Mouse (Mus musculus): ENCODE data around the gene Wipi2.

Gene Wipi2

DNA sequence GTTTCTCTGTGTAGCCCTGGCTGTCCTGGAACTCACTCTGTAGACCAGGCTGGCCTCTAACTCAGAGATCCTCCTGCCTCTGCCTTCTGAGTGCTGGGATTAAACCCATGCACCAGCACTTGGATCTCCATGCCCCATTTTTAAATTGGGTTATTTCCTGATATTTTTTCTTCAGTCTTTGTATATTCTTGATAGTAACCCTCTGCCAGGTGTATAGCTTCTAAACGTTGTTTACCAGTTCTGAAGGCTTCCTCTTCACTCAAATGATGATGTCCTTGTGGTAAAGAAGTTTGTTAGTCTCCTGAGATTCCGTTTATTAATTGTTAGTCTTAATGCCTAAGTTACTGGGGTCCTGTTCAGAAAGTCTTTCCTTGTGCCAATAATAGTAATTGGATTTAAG is at the start of gene Wipi2:
TSS of gene Wipi2 (plus strand) at position 301 of the 400 bp plus-strand sequence.
- DNase-seq (ENCODE audit: low spot score in 2 of 2), result no peak

DNA sequence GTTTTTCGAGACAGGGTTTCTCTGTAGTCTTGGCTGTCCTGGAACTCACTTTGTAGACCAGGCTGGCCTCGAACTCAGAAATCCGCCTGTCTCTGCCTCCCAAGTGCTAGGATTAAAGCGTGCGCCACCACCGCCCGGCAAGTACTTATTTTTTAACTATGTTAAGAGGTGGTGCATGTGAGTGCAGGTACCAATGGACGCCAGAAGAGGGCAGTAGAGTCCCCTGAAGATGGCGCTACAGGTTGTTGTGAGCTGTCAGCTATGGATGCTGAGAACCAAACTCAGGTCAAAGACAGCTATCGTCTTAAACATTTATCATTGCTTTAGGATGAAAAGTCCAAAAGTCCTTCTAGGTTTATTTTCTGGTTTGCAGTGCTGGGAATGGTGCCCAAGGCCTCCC is 49.3 kb upstream of the Wipi2 start:
- no peak for DNase-seq (ENCODE audit: low spot score in 2 of 2)

DNA sequence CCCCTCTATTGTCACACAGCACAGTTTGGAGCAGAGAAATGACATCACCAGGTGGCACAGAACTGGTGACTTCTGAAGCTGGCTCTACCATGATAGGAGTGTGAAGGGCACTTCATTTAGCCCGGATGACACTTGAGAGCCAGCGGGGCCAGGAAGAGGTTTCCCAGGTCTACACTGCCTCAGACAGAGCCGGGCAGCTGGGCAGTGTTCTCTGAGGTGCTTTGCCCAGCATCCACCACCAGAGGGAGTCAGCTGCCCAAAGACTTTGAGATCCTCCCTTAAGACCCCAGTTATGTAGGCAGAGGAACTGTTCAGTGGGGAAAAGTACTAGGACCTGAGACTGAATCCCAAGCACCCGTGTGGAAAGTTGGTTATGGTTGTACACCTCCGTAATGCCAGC is 46.0 kb upstream of the Wipi2 start:
- DNase-seq (ENCODE audit: low spot score in 2 of 2), result peak in 1 of 2 experiments; percentile 22

DNA sequence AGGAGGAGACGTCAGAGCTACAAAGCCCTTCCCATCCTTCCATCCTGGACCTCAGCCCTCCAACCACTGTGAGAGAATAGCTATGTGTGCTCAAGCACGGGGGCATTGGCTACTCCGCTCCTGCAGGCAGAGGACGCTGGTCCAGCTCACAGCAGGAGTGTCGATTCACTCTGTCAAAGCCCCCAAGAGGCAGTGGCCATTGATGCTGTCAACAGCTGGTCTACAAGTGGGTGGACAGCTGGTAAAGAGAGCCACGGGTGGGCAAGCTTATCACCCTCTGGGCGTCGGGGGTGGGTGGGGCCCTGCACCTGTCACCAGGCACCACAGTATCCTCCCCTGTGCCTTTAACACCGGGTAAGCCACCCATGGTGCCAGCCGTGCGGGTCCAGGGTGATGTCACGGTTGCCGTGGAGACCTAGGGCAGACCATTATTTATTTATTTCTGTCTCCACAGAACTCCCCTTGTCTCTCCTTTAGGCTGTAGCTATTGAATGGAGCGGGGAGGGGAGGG is 43.8 kb upstream of the Wipi2 start:
- no peak for DNase-seq (ENCODE audit: low spot score in 2 of 2)

DNA sequence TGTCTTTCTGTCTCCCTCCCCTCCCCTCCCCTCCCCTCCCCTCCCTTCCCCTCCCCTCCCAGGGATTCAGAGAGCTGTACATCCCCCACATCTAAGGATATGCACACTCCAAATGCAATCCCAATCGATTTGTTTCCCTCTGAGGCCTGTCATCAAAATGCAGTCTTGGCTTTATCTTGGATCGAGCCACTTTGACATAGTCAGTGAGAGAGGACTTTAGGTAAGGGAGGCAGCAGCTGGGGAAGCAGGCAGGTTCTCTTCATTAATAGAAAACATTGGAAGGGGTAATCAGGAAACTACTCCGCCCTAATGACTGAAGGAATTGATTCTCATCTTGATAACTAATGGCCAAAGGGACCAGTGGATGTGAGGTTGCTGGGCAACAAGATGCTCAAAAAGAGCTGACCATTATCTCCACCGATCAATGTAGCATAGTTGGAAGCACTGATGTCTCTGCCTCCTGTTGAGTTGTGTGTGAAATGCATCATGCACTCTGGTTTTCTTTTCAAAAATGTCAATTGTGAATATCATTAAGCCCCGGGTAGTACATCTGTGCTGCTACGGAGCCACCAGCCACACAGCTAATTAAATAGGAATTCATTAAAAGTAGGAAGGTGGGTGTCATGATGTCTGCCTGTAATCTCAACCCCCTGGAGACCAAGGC is 36.4 kb upstream of the Wipi2 start:
- no peak for DNase-seq (ENCODE audit: low spot score in 2 of 2)

DNA sequence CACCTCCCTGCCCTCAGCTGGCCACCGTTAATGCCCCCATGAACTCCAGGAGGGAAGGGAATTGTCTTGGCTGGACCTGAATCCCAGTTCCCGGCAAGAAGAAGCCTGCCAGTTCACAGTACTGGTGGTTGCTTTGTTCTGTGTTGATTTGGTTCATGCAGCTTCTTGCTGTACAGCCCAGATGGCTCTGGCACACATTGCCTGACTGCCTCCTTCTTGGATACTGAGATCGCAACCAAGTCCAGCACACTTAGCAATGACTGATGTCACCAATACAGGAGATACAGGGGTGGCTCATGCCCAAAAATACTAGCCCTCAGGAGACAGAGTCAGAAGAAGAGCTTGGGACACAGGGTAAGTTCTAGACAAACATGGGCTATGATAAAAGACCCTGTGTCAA is 31.8 kb upstream of the Wipi2 start:
- DNase-seq (ENCODE audit: low spot score in 2 of 2), result no peak

DNA sequence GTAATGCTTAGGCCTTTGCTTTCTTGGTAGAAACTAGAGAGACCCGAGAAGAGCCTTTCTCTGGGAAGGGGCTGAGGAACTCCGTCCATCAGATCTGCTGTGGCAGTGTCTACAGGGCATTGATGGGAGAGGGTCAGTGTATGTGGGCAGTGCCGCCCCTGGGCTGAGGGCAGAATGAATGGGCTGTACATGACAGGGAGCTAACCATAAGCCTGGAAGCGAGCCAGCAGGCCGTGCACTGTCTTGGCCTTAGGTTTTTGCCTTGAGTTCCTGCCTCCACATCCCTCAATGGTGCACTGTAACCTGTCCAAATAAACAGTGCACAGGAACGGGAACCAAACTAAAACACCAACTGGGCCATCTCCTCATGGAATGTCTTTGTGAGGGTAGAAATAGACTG is 30.8 kb upstream of the Wipi2 start:
- DNase-seq (ENCODE audit: low spot score in 2 of 2), result no peak

DNA sequence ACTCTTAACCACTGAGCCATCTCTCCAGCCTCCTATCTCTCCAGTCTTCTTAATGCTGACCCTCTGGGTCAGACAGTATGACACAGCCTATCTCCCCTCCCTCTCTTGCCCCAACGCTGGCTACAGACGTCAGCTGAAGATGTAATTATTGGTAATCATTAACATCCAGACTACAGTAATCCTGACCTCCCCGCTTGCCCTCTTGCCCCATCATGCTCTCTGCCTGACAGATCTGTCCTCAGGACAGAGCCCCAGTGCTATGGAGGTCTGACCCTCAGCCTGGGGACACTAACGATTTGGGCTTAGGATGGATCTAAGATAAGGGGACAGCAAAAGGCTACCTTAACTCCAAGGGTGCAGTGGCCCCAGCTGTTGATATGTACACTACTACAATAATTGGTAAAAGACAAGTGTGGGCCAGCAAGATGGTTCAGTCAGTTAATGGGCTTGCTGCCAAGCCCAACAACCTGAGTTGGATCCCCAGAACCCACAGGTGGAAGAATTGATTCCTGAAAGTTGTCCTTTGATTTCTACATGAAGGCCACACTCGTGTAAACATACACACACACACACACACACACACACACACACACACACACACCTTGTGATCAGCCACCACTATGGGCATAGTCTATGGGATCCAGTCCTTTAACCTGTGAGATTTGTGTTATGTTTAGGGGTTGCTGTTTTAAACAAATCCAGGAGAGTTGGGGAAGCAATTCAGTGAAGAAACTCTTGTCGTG is 29.7 kb upstream of the Wipi2 start:
- no peak for DNase-seq (ENCODE audit: low spot score in 2 of 2)

DNA sequence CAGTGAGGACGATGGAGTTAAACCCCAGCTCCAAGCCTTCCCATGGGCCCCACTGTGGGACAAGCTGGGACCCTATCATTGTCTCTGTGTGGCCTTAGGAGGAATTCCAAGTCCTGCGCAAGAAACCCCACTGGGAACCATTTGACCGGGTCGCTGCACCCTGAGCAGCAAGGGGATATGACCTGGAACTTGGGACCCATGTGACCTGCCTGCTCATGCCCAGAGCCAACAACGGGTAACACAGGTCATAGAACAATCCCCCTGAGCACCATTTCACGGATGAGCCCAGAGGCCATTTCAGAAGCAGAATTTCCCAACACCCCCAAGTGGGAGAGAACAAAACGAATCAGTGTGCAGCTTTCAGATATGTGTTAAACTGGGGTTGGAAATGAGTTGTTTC is 23.1 kb upstream of the Wipi2 start:
- no peak for DNase-seq (ENCODE audit: low spot score in 2 of 2)

DNA sequence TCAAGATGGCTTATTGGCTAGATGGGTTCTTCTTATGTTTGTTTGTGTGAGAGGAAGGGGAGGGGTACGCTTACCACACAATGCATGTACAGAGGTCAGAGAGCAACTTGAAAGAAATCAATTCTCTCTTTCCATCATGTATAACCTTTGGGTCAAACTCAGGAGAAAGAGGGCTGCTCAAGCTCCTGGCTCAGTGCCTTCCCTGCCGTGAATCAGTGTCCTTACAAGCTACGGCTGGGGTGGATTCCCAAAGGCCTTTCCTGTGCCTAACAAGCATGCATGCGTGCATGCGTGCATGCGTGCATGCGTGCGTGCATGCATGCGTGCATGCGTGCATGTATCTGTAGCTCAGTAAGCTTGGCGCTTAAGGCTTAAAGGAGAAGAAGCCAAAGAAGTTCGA is 22.2 kb upstream of the Wipi2 start:
- DNase-seq (ENCODE audit: low spot score in 2 of 2), result no peak

DNA sequence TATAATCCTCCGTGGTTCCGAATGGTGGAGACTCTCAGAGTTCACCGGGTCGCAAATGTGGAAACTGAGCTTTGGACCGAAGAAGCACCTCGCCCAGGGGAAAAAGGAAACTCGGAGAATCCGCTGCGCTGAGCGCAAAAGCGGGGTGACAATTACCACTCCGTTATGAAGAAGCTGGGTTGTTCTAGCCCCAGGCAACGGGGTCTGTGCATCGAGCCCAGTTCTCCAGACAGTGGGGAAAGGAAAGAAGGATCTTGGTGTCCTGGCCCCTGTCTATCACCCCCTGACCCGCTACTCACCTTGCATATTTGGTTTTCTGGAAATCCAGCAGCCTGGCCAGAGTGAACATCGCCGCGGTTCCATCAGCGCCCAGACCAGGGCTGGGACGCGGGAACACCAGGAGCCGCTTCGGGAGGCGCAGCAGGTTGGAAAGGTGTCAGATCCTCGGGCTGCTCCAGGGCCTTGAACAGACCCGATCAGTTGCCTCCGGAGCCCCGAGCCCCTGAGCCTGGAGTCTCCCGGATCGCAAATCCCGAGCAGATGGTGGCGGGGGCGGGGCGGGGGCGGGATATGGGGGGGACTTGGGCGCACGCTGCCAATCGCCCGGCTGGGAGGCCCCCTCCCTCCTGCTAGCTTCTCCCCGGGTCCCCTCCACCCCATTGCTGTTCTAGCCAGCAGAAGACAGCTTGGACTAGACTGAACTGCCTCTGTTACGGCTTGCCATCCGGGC is 19.1 kb upstream of the Wipi2 start, which contains the start of gene Mmd2:
TSS of gene Mmd2 (minus strand) at position 542 of the 730 bp plus-strand sequence.
- no peak for DNase-seq (ENCODE audit: low spot score in 2 of 2)

DNA sequence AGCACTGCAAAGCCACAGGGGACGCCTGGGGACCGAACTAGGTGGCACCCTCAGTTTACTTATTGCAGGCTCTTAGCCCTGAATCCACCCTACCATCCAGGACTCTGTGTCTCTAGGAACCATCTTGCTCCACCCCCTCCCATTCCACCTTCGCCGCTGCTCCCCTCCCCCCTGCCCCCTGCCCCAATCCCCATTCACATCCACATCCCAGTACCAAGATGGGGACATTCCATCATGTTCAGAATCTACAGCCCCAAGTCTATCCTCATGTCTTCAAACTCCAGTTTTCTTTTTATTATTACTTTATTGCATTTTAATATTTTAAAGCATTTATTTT is 18.5 kb upstream of the Wipi2 start:
- DNase-seq (ENCODE audit: low spot score in 2 of 2), result no peak

DNA sequence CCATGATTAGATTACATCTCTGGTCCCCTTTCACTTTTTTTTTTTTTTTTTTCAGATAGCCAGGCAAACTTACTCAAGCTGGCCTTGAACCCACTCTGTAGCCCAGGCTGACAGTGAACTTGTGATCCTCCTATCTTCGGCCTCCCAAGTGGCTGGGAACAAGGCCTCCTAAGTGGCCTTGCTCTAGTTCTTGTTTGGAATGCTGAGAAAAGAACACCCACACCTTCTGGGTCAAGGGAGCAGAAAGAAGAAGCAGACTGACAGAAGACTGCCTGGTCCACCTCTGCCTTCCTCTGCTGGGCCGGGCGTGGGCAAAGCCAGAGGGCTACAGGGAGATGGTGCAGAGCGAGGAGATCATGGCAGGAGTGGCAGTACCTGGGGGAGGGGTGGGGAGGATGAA is 17.1 kb upstream of the Wipi2 start:
- no peak for DNase-seq (ENCODE audit: low spot score in 2 of 2)

DNA sequence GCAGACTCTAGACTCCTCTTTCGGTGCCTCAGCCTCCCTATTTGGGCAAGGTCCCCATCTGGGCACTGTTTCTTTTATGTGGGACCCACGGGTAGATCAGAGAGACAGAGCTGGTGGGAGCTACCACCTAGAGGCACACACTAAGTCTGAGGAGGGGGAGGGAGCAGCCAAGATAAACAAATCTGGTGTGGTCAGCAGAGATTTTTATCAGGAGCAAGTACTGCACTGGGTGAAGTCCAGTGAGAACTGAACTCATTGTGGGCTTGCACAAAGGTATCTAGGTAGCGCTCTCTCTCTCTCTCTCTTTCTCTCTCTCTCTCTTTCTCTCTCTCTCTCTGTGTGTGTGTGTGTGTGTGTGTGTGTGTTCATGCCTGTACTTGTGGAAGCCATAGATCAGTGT is 13.0 kb upstream of the Wipi2 start:
- DNase-seq (ENCODE audit: low spot score in 2 of 2), result no peak

DNA sequence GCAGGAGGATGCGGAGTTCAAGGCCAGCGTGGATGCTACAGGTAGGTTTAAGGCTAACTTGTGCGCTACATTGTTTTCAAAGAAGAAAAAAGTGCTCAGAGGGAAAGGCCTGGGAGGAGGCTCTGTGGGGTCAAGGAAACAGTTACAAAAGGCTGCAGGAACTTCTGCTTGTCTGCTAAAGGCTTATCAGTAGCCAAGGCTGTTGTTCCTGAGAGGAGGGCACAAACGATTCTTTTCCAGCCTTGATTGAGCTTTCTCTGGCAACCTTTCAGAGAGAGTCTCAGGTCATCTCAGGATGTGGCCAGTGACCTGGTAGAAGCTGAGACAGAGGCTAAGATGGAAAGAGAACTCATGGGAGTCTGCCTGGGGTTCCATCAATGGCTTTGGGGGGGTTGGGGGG is 11.9 kb upstream of the Wipi2 start:
- DNase-seq (ENCODE audit: low spot score in 2 of 2), result no peak

DNA sequence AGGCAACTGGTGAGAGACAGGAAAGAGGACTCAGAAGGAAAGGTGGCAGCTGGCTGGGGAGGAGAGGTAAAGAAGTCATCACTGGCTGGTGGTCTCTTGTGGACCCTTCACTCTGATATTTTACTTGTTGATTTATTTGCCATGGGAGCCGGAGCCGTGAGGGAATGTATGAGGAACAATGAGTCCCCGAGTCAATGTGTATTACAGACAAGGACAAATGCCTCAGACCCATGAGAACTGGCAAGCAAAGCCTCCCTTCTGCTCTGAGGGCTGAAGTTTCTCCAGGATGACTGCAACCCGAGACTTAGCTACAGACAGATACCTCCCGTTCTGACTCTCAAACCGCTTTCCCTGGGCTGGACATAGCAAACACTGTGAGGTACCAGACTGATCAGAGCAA is 11.2 kb upstream of the Wipi2 start:
- no peak for DNase-seq (ENCODE audit: low spot score in 2 of 2)

DNA sequence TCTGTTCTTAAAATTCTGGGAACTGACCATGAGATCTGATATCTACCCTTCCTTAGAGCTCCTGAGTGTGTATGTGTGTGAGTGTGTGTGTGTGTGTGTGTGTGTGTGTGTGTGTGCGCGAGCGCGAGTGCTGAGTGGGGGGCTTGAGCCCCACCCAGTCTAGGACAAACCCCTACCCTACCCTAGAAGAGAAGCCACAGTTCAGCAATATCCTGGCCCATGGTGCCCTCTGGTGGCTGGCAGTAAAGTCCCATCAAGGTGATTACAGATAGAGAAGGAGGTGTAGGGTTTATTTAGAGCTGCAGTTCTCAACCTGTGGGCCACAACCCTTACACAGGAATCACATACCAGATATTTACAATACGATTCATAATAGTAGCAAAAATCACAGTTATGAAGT is 7.6 kb upstream of the Wipi2 start:
- DNase-seq (ENCODE audit: low spot score in 2 of 2), result no peak

DNA sequence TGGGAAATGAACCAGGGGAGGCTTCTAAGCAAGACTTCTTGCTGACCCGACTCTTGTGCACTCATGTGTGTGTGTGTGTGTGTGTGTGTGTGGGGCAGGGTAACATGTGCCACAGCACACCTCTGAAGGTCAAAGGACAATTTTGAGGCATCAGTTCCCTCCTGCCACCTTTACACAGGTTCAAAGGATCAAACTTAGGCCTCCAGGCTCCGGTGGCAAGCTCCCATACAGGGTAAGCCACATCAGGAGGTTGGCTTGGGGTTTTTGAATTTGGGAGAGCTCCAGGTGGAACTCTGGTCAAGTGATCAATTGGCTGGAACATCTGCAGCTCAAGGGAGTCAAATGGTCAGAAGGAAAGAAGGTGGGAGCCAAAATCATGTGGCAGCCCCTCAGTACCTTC is 6.1 kb upstream of the Wipi2 start:
- no peak for DNase-seq (ENCODE audit: low spot score in 2 of 2)

DNA sequence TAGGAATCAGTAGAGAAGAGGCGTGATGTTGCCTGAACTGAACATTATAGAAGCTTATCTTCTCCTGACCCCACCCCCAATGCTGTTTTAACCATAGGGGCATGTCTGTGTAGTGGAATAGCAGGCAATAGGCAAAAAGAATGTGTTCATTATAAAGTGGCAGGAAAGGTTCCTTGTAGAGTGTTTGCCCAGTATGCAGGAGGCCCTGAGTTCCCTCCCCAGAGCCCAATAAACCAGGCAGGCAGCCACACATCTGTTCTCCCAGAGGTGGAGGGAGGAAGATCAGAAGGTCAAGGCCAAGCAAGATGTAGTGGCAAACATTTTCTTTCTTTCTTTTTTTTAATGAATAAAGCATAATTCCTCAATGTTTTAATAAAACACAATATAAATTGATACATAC is 5.4 kb upstream of the Wipi2 start:
- no peak for DNase-seq (ENCODE audit: low spot score in 2 of 2)

DNA sequence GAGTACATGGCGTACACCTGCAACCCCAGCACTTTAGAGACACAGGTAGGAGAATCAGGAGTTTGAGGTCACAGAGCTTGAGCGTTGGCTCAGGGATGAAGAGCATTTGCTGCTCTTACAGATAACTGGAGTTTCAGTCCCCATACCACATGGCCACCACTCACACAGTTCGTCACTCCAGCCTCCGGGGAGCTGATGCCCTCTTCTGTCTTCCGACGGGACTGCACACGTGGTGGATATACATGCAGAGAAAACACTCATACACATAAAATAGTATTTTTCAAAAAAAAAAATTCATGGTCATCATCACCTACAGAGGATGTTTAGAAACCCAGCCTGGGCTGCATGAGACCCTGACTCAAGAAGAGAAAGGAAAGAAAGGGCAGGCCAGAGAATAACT is 4.4 kb upstream of the Wipi2 start:
- DNase-seq (ENCODE audit: low spot score in 2 of 2), result no peak

DNA sequence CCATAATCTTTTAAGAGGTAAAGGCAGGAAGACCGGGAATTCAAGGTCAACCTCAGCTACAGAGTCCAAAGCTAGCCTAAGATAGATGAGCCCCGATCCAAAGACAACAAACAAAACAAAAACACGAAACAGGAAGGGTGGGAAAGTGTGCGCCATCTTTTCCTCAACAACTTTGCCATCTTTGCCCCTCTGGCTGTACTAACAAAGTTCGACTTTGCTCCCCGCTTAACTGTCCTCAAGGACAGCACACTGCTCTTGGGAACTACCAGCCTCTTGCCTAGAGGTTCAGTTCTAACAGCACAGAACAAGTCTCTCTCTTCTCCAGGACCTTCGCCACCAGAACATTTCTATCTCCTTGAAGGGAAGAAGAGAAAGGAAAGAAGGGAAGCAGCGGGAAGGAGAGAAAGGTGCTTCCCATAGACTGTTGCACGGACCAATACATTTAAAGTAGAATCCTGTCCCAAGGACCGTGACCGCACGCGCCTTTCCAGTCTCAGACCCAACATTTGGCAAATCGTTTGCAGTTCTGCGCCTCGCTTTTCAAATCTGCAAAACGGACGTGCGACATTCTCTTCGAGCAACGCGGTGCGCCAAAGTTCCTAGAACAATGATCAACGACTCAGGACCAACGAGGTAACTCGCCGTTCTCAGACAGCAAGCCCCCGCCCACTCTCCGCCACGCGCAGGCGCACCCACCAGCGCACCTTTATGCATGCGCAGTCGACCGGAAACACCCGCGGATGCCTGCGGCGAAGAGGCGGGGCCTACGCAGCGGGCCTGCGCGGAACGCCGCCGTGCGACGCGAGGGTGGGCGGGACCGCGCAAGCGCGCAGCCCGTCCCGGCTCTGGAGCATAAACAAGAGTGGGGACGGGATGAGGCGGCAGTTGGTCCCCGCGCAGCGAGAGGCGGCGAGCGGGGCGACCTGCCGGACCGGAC is 1.5 kb downstream of the Wipi2 start:
- peak; percentile 97 to 98 for DNase-seq (ENCODE audit: low spot score in 2 of 2)

DNA sequence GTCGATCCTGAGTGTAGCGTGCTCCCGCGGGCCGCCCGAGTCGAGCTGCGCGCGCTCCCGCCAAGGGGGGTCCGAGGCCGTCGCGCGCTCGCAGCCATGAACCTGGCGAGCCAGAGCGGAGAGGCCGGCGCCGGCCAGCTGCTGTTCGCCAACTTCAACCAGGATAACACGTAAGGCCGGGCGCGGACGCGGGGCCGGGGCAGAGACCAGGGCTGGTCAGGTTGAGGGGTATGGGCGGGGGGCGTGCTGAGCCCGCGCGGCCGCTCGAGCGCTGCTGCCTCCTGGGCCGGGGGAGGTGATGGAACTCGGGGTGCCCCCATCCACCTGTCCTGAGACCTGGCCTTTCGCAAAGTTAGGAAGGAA is 2.1 kb downstream of the Wipi2 start:
- DNase-seq (ENCODE audit: low spot score in 2 of 2), result no peak

All from natural killer cell, adult 2 months (primary cell).